In genomic region chr11:77462283-77463100, GRCm38 (mm10) we compare ENCODE assay signal across 8 mouse cellular contexts. TPM values are rescaled to one million over a fixed set of nuclear protein-coding genes. Genes with fewer than 3 reads are reported as not detected.
A peak's percentile ranks its signal among the peaks of the same experiment; 100 is the strongest.
DNase-seq lines count a peak whose midpoint lies in the region; ATAC-seq and TF ChIP-seq lines count a peak whose summit lies in the region.

Gene Coro6 (plus strand): TSS chr11:77462411.

- H3K27me3 ChIP-seq in heart, adult 2 months (ENCODE audit: control insufficient read depth, insufficient read depth, low read length): no peaks in the 10 kb centered on the region
- peaks cover 58% of the 10 kb centered on the region for H3K27me3 ChIP-seq in liver, embryonic 16.5 days (ENCODE audit: control insufficient read depth, insufficient read depth, low read depth, low read length)

- peaks cover 16% of the 10 kb centered on the region for H3K4me1 ChIP-seq in heart, adult 2 months (ENCODE audit: control insufficient read depth, insufficient read depth, low read length)
- H3K4me1 ChIP-seq in liver, embryonic 16.5 days (ENCODE audit: control insufficient read depth, low read depth, low read length): peaks cover 11% of the 10 kb centered on the region

- H3K36me3 ChIP-seq in heart, adult 2 months (ENCODE audit: control insufficient read depth, insufficient read depth, low read length): peaks cover 12% of the 10 kb centered on the region; the same call in 1 of the 2 replicates
- H3K36me3 ChIP-seq in liver, embryonic 16.5 days (ENCODE audit: control insufficient read depth, insufficient read depth): no peaks in the 10 kb centered on the region

- peak within 1 kb of the TSS; percentile 75 for H3K4me3 ChIP-seq in heart, adult 2 months
- peak within 1 kb of the TSS; percentile 56 for H3K4me3 ChIP-seq in liver, embryonic 16.5 days (ENCODE audit: low read depth, low read length)

- H3K27ac ChIP-seq in heart, adult 2 months: peak within 1 kb of the TSS; percentile 98
- H3K27ac ChIP-seq in liver, embryonic 16.5 days (ENCODE audit: low read length): no peak within 1 kb of the TSS

- peak within 1 kb of the TSS; percentile 82 for H3K4me2 ChIP-seq in liver, embryonic 16.5 days (ENCODE audit: low read depth, low read length)

- H3K9ac ChIP-seq in heart, adult 2 months (ENCODE audit: low read depth, low read length): peak within 1 kb of the TSS; percentile 97
- 0 out of 2 replicates have a peak within 1 kb of the TSS, but pooled peaks have one; percentile 8 for H3K9ac ChIP-seq in liver, embryonic 16.5 days (ENCODE audit: low read depth, low read length)

- ATAC-seq in liver, embryonic 16.5 days (ENCODE audit: low read depth): peak; percentile 73

- peak; percentile 44 for TF ChIP-seq CTCF in heart, adult 2 months (IDR thresholded peaks at IDR 0.05)

- TF ChIP-seq EP300 in heart, adult 2 months (IDR thresholded peaks at IDR 0.05; ENCODE audit: insufficient read depth, low read depth, low read length): peak; percentile 17; the same call in 1 of the 2 replicates

- peak; percentile 60 for TF ChIP-seq POLR2A in heart, adult 2 months (IDR thresholded peaks at IDR 0.05; ENCODE audit: insufficient read depth, low read depth, low read length)

- WGBS in heart, adult 2 months: 1% methylated on average over 73 of the region's 73 CpGs
- WGBS in liver, embryonic 16.5 days (ENCODE audit: insufficient replicate concordance): under 1% methylated on average over 73 of the region's 73 CpGs

- DNase-seq in spleen, adult 18-20 months: peak; percentile 46 to 58
- no peak for DNase-seq in spleen, adult 12 weeks (ENCODE audit: low spot score)
- peak; percentile 86 for DNase-seq in embryo, embryonic 11 days
- DNase-seq in heart, adult 2 months: peak; percentile 90 to 92
- DNase-seq in kidney, adult 8-10 months: peak; percentile 65 to 78
- DNase-seq in neural tube, embryonic 10.5 days (ENCODE audit: extremely low spot score, low spot score): peak; percentile 79
- no peak for DNase-seq in frontal cortex, postnatal 14 days (ENCODE audit: low spot score in 2 of 2)

- no peaks in the 10 kb centered on the region for H3K79me2 ChIP-seq in heart, adult 2 months (replicated peaks; ENCODE audit: control insufficient read depth, insufficient read depth, low read length)

- intact Hi-C loops in heart, adult 2 months (cut with DNase I): loop anchor here (2.0 to 10.0 kb wide), 3 partner anchors 14 to 368 kb away; partner anchors contain the start of gene Ssh2

- H3K9me3 ChIP-seq in liver, embryonic 16.5 days (replicated peaks; ENCODE audit: control insufficient read depth, low read length): no peaks in the 10 kb centered on the region

RNA-seq across cellular contexts. Expression of gene Coro6, which starts in this region (rescaled TPM):
- 100 to 1,000 TPM; 207 to 213 TPM for total RNA-seq in heart, adult 2 months (2021)
- polyA plus RNA-seq in heart, adult 2 months (2012; rRNA removed): 482 and 483 TPM in 2 replicates
- 0.16 and 0.45 TPM in 2 replicates for polyA plus RNA-seq in liver, embryonic 16.5 days (2015; fragmentation: Nextera tagmentation; extraction: Ambion mirVana)

Comparison
In these comparisons a context has a peak if more than half of its experiments do, and no peak if none do; other contexts are left out.
1. RNA of gene Coro6 (polyA plus RNA-seq): 482 to 483 TPM in heart, adult 2 months; 0.16 to 0.45 TPM in liver, embryonic 16.5 days; every median in the first group is over 100 times any median in the second.
2. DNase-seq: peak in spleen, adult 18-20 months (2 of 2), embryo, embryonic 11 days (single experiment), heart, adult 2 months (2 of 2), kidney, adult 8-10 months (2 of 2) and neural tube, embryonic 10.5 days (single experiment); none in spleen, adult 12 weeks (single experiment) and frontal cortex, postnatal 14 days (0 of 2).
3. Peak in ATAC-seq, H3K4me3 ChIP-seq, H3K9ac ChIP-seq and H3K4me2 ChIP-seq in liver, embryonic 16.5 days; RNA of the gene not detected or under 1 TPM.